ENCODE assay signal across 14 mouse cellular contexts in the genomic region with DNA sequence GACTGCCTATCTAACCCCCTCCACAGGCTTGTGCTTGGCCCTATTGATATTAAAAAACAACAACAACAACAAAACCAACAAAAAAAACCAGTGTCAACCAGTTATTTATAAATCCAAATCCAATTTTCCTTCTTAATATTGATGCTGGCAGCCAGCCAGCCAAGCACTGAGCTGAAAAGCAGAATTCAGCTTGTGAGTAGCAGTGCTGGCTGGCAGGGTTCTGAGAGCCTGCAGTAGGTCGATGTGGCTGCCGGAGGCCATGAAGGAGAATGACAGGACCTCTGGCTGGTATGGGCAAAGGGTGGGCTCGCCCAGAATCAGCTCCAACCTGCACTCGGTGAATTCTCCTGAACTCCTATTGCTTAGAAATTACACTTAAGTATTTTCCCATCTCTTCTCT. TPM values are rescaled to one million over a fixed set of nuclear protein-coding genes. Genes with fewer than 3 reads are reported as not detected.
DNase-seq lines count a peak whose midpoint lies in the region; ATAC-seq lines count a peak whose summit lies in the region.
"Had no signal": no experiment of that assay in that cellular context is flagged by ENCODE, and none has a peak within 500 bp of the region (broad histone marks: within the 10 kb centered on the region; RNA-seq: fewer than 3 reads in every experiment).

No protein-coding gene starts in this region.

- H3K27ac ChIP-seq in kidney, embryonic 16.5 days (ENCODE audit: low read length), result no peak overlapping the region
- H3K27ac ChIP-seq in midbrain, embryonic 15.5 days, result 0 out of 2 replicates have a peak overlapping the region, but pooled peaks have one; percentile 45
- no peak overlapping the region for H3K27ac ChIP-seq in midbrain, embryonic 16.5 days (ENCODE audit: low read length)
- no peak overlapping the region for H3K27ac ChIP-seq in heart, embryonic 10.5 days

- H3K9me3 ChIP-seq in kidney, embryonic 16.5 days (ENCODE audit: low read length), result no peaks in the 10 kb centered on the region
- no peaks in the 10 kb centered on the region for H3K9me3 ChIP-seq in midbrain, embryonic 15.5 days
- H3K9me3 ChIP-seq in midbrain, embryonic 16.5 days (replicated peaks; ENCODE audit: control insufficient read depth, low read length, poor library complexity, severe bottlenecking), result no peaks in the 10 kb centered on the region
- no peaks in the 10 kb centered on the region for H3K9me3 ChIP-seq in heart, embryonic 10.5 days
- H3K9me3 ChIP-seq: limb, embryonic 13.5 days had no signal

- peak; percentile 11 for DNase-seq in kidney, adult 11 months
- DNase-seq in cerebellum, adult 9-10 months, result peak; percentile 67
- peak; percentile 33 to 42 for DNase-seq in kidney, postnatal 4 days
- DNase-seq in urinary bladder, adult 18-20 months (ENCODE audit: low spot score in 2 of 2), result no peak
- no peak for DNase-seq in heart, embryonic 10.5 days (ENCODE audit: low spot score)
- DNase-seq: adrenal gland, postnatal 14 days; heart, adult 11 months; heart, postnatal 36 days; thymus, postnatal 36 days had no signal

- no peak overlapping the region for H3K4me3 ChIP-seq in kidney, embryonic 16.5 days (ENCODE audit: low read length)
- H3K4me3 ChIP-seq in midbrain, embryonic 15.5 days, result no peak overlapping the region
- H3K4me3 ChIP-seq in midbrain, embryonic 16.5 days (ENCODE audit: low read depth, low read length), result no peak overlapping the region
- H3K4me3 ChIP-seq in heart, embryonic 10.5 days, result no peak overlapping the region
- H3K4me3 ChIP-seq: limb, embryonic 13.5 days; myocyte had no signal

- no peak overlapping the region for H3K9ac ChIP-seq in kidney, embryonic 16.5 days (replicated peaks; ENCODE audit: low read length)
- no peak overlapping the region for H3K9ac ChIP-seq in midbrain, embryonic 15.5 days
- no peak overlapping the region for H3K9ac ChIP-seq in midbrain, embryonic 16.5 days (ENCODE audit: low read depth, low read length)
- H3K9ac ChIP-seq: limb, embryonic 13.5 days had no signal

- H3K36me3 ChIP-seq in kidney, embryonic 16.5 days (ENCODE audit: insufficient read depth, low read length), result peaks cover 21% of the 10 kb centered on the region
- H3K36me3 ChIP-seq in midbrain, embryonic 15.5 days (replicated peaks), result 0 out of 2 replicates have a peak, but pooled peaks cover 2% of the 10 kb centered on the region
- 0 out of 2 replicates have a peak, but pooled peaks cover 6% of the 10 kb centered on the region for H3K36me3 ChIP-seq in midbrain, embryonic 16.5 days (ENCODE audit: control insufficient read depth, insufficient read depth, low read length)
- H3K36me3 ChIP-seq in heart, embryonic 10.5 days, result peaks cover 57% of the 10 kb centered on the region

- no peak overlapping the region for H3K4me2 ChIP-seq in kidney, embryonic 16.5 days (replicated peaks; ENCODE audit: low read depth, low read length)
- H3K4me2 ChIP-seq in midbrain, embryonic 15.5 days, result no peak overlapping the region
- no peak overlapping the region for H3K4me2 ChIP-seq in midbrain, embryonic 16.5 days (ENCODE audit: low read length)
- H3K4me2 ChIP-seq: limb, embryonic 13.5 days had no signal

- no peak for ATAC-seq in kidney, embryonic 16.5 days (ENCODE audit: low FRiP score, low TSS enrichment)
- no peak for ATAC-seq in midbrain, embryonic 15.5 days (replicated peaks)
- ATAC-seq in midbrain, embryonic 16.5 days, result no peak

- 54% methylated on average over 4 of the region's 4 CpGs for WGBS in kidney, embryonic 16.5 days
- 55% methylated on average over 4 of the region's 4 CpGs for WGBS in midbrain, embryonic 15.5 days
- 58% methylated on average over 4 of the region's 4 CpGs for WGBS in midbrain, embryonic 16.5 days
- 85% methylated on average over 4 of the region's 4 CpGs for WGBS in heart, embryonic 10.5 days

- H3K4me1 ChIP-seq in kidney, embryonic 16.5 days (ENCODE audit: insufficient read depth, low read length), result peaks cover 18% of the 10 kb centered on the region
- H3K4me1 ChIP-seq in midbrain, embryonic 15.5 days, result peaks cover 10% of the 10 kb centered on the region; the same call in 1 of the 2 replicates
- no peaks in the 10 kb centered on the region for H3K4me1 ChIP-seq in midbrain, embryonic 16.5 days (ENCODE audit: control insufficient read depth, insufficient read depth, low read length)
- peaks cover 29% of the 10 kb centered on the region for H3K4me1 ChIP-seq in heart, embryonic 10.5 days

- no peaks in the 10 kb centered on the region for H3K27me3 ChIP-seq in kidney, embryonic 16.5 days (ENCODE audit: insufficient read depth, low read length)
- no peaks in the 10 kb centered on the region for H3K27me3 ChIP-seq in midbrain, embryonic 15.5 days (replicated peaks)
- no peaks in the 10 kb centered on the region for H3K27me3 ChIP-seq in midbrain, embryonic 16.5 days (ENCODE audit: control insufficient read depth, insufficient read depth, low read depth, low read length)
- no peaks in the 10 kb centered on the region for H3K27me3 ChIP-seq in heart, embryonic 10.5 days (ENCODE audit: insufficient read depth, poor library complexity, severe bottlenecking)
- H3K27me3 ChIP-seq: limb, embryonic 13.5 days had no signal

RNA-seq across cellular contexts. Expression of gene Akap5, which starts 20.5 kb away (rescaled TPM):
- 1.4 and 1.9 TPM in 2 replicates for polyA plus RNA-seq in kidney, embryonic 16.5 days (2015; fragmentation: Nextera tagmentation; extraction: Ambion mirVana)
- 9.8 and 10.3 TPM in 2 replicates for polyA plus RNA-seq in midbrain, embryonic 15.5 days (2015; fragmentation: Nextera tagmentation; extraction: Ambion mirVana)
- polyA plus RNA-seq in midbrain, embryonic 16.5 days (2015; fragmentation: Nextera tagmentation; extraction: Ambion mirVana), result 10.6 and 11.6 TPM in 2 replicates
- 9.5 and 12.3 TPM in 2 replicates for polyA plus RNA-seq in heart, embryonic 10.5 days (2016; fragmentation: Nextera tagmentation; extraction: Ambion mirVana)

RNA-seq across cellular contexts. Expression of gene Mthfd1, which starts 49.1 kb away (rescaled TPM):
- 119 and 127 TPM in 2 replicates for polyA plus RNA-seq in kidney, embryonic 16.5 days (2015; fragmentation: Nextera tagmentation; extraction: Ambion mirVana)
- polyA plus RNA-seq in midbrain, embryonic 15.5 days (2015; fragmentation: Nextera tagmentation; extraction: Ambion mirVana), result 30.7 and 31.2 TPM in 2 replicates
- polyA plus RNA-seq in midbrain, embryonic 16.5 days (2015; fragmentation: Nextera tagmentation; extraction: Ambion mirVana), result 28.2 and 35.2 TPM in 2 replicates
- polyA plus RNA-seq in heart, embryonic 10.5 days (2016; fragmentation: Nextera tagmentation; extraction: Ambion mirVana), result 65.1 and 80.8 TPM in 2 replicates

RNA-seq across cellular contexts. Expression of gene Tex21, which starts 57.7 kb away (rescaled TPM):
- 0.10 TPM in 1 of 2 replicates, not detected in the other for polyA plus RNA-seq in kidney, embryonic 16.5 days (2015; fragmentation: Nextera tagmentation; extraction: Ambion mirVana)
- polyA plus RNA-seq in midbrain, embryonic 15.5 days (2015; fragmentation: Nextera tagmentation; extraction: Ambion mirVana), result not detected in 2 replicates
- not detected in 2 replicates for polyA plus RNA-seq in midbrain, embryonic 16.5 days (2015; fragmentation: Nextera tagmentation; extraction: Ambion mirVana)
- 0.06 and 0.07 TPM in 2 replicates for polyA plus RNA-seq in heart, embryonic 10.5 days (2016; fragmentation: Nextera tagmentation; extraction: Ambion mirVana)
- polyA plus RNA-seq: myocyte had no signal

Comparison
In these comparisons a context has a peak if more than half of its experiments do, and no peak if none do; other contexts are left out.
1. DNase-seq: peak in kidney, adult 11 months (single experiment), cerebellum, adult 9-10 months (single experiment) and kidney, postnatal 4 days (2 of 2); none in urinary bladder, adult 18-20 months (0 of 2) and heart, embryonic 10.5 days (single experiment).